Mouse (Mus musculus) liver, postnatal 0 days (tissue): ENCODE results near the gene Tgm1. TPM values are rescaled to one million over a fixed set of nuclear protein-coding genes. Genes with fewer than 3 reads are reported as not detected.

Experiments
- ATAC-seq: fragments of 200-750 bp; cut with Nextera tagmentation; 2 replicates; pipeline ENCODE4 v1.8.0; 2017; ENCODE audit warnings: mild to moderate bottlenecking, moderate library complexity
- DNase-seq: peaks from one replicate; pipeline ENCODE4 v3.0.0-alpha.2; 2016
- H3K27ac ChIP-seq: fragments of 300-500 bp; sonication (generic); 2 replicates; pipeline ENCODE4 v1.5.1; 2014; ENCODE audit warnings: antibody characterized with exemption, moderate library complexity, mild to moderate bottlenecking, low read depth
- H3K27me3 ChIP-seq: fragments of 300-500 bp; sonication (generic); 2 replicates; pipeline ENCODE4 v1.6.1; 2014; ENCODE audit warnings: low read length, control low read depth, mixed read lengths; ENCODE audit not compliant: insufficient read depth
- H3K36me3 ChIP-seq: fragments of 300-500 bp; sonication (generic); replicated peaks from 2 replicates; pipeline ENCODE4 v1.6.1; 2014; ENCODE audit warnings: mild to moderate bottlenecking, control low read depth, low read length, moderate library complexity, mixed read lengths; ENCODE audit not compliant: insufficient read depth
- H3K4me1 ChIP-seq: fragments of 300-500 bp; sonication (generic); 2 replicates; pipeline ENCODE4 v1.6.1; 2014; ENCODE audit warnings: antibody characterized with exemption, mild to moderate bottlenecking, control low read depth; ENCODE audit not compliant: insufficient read depth
- H3K4me2 ChIP-seq: fragments of 300-500 bp; sonication (generic); 2 replicates; pipeline ENCODE4 v1.6.1; 2014; ENCODE audit warnings: low read depth, mild to moderate bottlenecking, low read length, moderate library complexity, mixed read lengths
- H3K4me3 ChIP-seq: fragments of 300-500 bp; sonication (generic); 2 replicates; pipeline ENCODE4 v1.5.1; 2014; ENCODE audit warnings: low read depth, low read length
- H3K9ac ChIP-seq: fragments of 300-500 bp; sonication (generic); replicated peaks from 2 replicates; pipeline ENCODE4 v1.6.1; 2014; ENCODE audit warnings: mild to moderate bottlenecking, moderate library complexity
- H3K9me3 ChIP-seq: fragments of 300-500 bp; sonication (generic); 2 replicates; pipeline ENCODE4 v1.6.1; 2016; ENCODE audit warnings: mild to moderate bottlenecking, control low read depth, low read length, mixed read lengths
- CTCF ChIP-seq: sonication (generic); IDR thresholded peaks from 2 replicates; pipeline ENCODE4 v1.5.1; 2016; ENCODE audit warnings: antibody characterized with exemption, low read depth
- EP300 ChIP-seq: IDR thresholded peaks from 2 replicates; pipeline ENCODE4 v1.6.1; 2016; ENCODE audit warnings: antibody characterized with exemption, low read depth, mild to moderate bottlenecking
- WGBS: fragments of 180-500 bp; shearing (Covaris S2); extraction: QIAGEN DNeasy Blood & Tissue Kit; methylation state at CpG from one replicate; pipeline ENCODE4 v1.1.7; 2014; ENCODE audit not compliant: insufficient replicate concordance; 5-methylcytosine and 5-hydroxymethylcytosine counted together
- polyA plus RNA-seq: library from polyadenylated mRNA; unstranded; fragments of >200 nt; fragmentation: Nextera tagmentation; extraction: Ambion mirVana; gene quantifications from 2 replicates; pipeline ENCODE4 v1.2.1, GENCODE M21; 2015

The Tgm1 gene
- polyA plus RNA-seq, 1 experiment from 2014 or later: 4.7 TPM

GRCm38 (mm10) chr14:55730116-55730515 is 16.4 kb upstream of the Tgm1 start:
- Histone ChIP-seq H3K4me1 (peaks cover 8% of the 10 kb centered on the region), H3K36me3 (no peaks in the 10 kb centered on the region), H3K4me3 (no peak overlapping the region), H3K9ac (no peak overlapping the region), H3K27ac (no peak overlapping the region), H3K27me3 (no peaks in the 10 kb centered on the region), H3K4me2 (no peak overlapping the region), H3K9me3 (no peaks in the 10 kb centered on the region)
- WGBS: 74% methylated on average over 7 of the region's 7 CpGs
- ATAC-seq (no peak), DNase-seq (no peak)
- TF ChIP-seq CTCF (no peak), EP300 (no peak)

GRCm38 (mm10) chr14:55727889-55728685 is 14.4 kb upstream of the Tgm1 start:
- Histone ChIP-seq H3K9ac (no peak overlapping the region), H3K27me3 (no peaks in the 10 kb centered on the region), H3K4me2 (no peak overlapping the region), H3K9me3 (no peaks in the 10 kb centered on the region), H3K27ac (0 out of 2 replicates have a peak overlapping the region, but pooled peaks have one; percentile 3), H3K36me3 (no peaks in the 10 kb centered on the region), H3K4me3 (no peak overlapping the region), H3K4me1 (peaks cover 13% of the 10 kb centered on the region)
- ATAC-seq: no peak
- TF ChIP-seq CTCF (no peak), EP300 (no peak)
- WGBS: 56% methylated on average over 8 of the region's 8 CpGs
- no peak for DNase-seq

- Histone ChIP-seq H3K4me1 (peaks cover 25% of the 10 kb centered on the region), H3K27me3 (no peaks in the 10 kb centered on the region), H3K9me3 (no peaks in the 10 kb centered on the region), H3K9ac (no peak overlapping the region), H3K36me3 (no peaks in the 10 kb centered on the region), H3K4me2 (no peak overlapping the region), H3K27ac (no peak overlapping the region), H3K4me3 (no peak overlapping the region)
- TF ChIP-seq EP300 (no peak), CTCF (no peak)
- DNase-seq (no peak), ATAC-seq (no peak)
Measured at GRCm38 (mm10) chr14:55726261-55726660, 12.5 kb upstream of the Tgm1 start.

GRCm38 (mm10) chr14:55724411-55724871 is 10.7 kb upstream of the Tgm1 start:
- Histone ChIP-seq H3K4me3 (no peak overlapping the region), H3K4me1 (peaks cover 28% of the 10 kb centered on the region), H3K27ac (peak overlapping the region; percentile 24; the same call in 1 of the 2 replicates), H3K27me3 (no peaks in the 10 kb centered on the region), H3K4me2 (peak overlapping the region; percentile 5; the same call in 1 of the 2 replicates), H3K9ac (no peak overlapping the region), H3K36me3 (peaks cover 3% of the 10 kb centered on the region; the same call in 1 of the 2 replicates), H3K9me3 (no peaks in the 10 kb centered on the region)
- TF ChIP-seq EP300 (peak; percentile 65), CTCF (no peak)
- peak; percentile 5; the same call in 1 of the 2 replicates for ATAC-seq
- 15% methylated on average over 8 of the region's 8 CpGs for WGBS
- DNase-seq: peak; percentile 62

GRCm38 (mm10) chr14:55723433-55723832 is 9.7 kb upstream of the Tgm1 start:
- peaks cover 28% of the 10 kb centered on the region for H3K4me1 ChIP-seq
- H3K9ac ChIP-seq: no peak overlapping the region
- H3K4me2 ChIP-seq: no peak overlapping the region
- peak overlapping the region; percentile 93; the same call in 1 of the 2 replicates for H3K27ac ChIP-seq
- ATAC-seq: no peak
- no peaks in the 10 kb centered on the region for H3K9me3 ChIP-seq
- H3K36me3 ChIP-seq: peaks cover 6% of the 10 kb centered on the region; the same call in 1 of the 2 replicates
- WGBS: 75% methylated on average over 7 of the region's 7 CpGs
- no peaks in the 10 kb centered on the region for H3K27me3 ChIP-seq
- TF ChIP-seq CTCF (no peak), EP300 (no peak)
- H3K4me3 ChIP-seq: no peak overlapping the region
- no peak for DNase-seq

GRCm38 (mm10) chr14:55722438-55722945 is 8.8 kb upstream of the Tgm1 start:
- Histone ChIP-seq H3K9me3 (no peaks in the 10 kb centered on the region), H3K27me3 (no peaks in the 10 kb centered on the region), H3K9ac (peak overlapping the region; percentile 79; the same call in 1 of the 2 replicates), H3K4me2 (peak overlapping the region; percentile 84), H3K4me1 (peaks cover 28% of the 10 kb centered on the region), H3K27ac (peak overlapping the region; percentile 93), H3K36me3 (peaks cover 14% of the 10 kb centered on the region), H3K4me3 (peak overlapping the region; percentile 75; the same call in 1 of the 2 replicates)
- ATAC-seq: no peak
- DNase-seq: no peak
- TF ChIP-seq CTCF: no peak
- TF ChIP-seq EP300: no peak
- WGBS: 37% methylated on average over 8 of the region's 8 CpGs
